Comparison of ENCODE assay signal across 15 mouse cellular contexts in the genomic region with DNA sequence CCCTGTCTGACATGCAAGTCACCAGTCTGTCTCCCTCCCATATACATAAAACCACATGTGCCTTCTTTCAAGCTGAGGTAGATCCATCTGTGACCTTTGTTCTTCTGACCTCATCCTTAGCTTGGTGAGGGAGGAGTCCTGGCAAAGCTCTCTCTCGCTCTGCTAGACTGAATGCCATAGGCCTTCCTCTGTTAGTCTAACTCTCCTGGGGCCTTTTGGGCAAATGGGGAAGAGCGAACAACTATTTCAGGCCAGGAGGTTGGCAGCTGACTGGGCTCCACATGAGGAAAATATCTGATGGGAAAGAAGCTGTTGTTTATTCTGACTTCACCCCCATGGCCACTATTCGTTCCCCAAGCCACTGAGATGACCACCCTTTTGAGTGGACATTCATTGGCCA. TPM values are rescaled to one million over a fixed set of nuclear protein-coding genes. Genes with fewer than 3 reads are reported as not detected.
DNase-seq lines count a peak whose midpoint lies in the region; ATAC-seq and TF ChIP-seq lines count a peak whose summit lies in the region.
"Had no signal": no experiment of that assay in that cellular context is flagged by ENCODE, and none has a peak within 500 bp of the region (broad histone marks: within the 10 kb centered on the region; RNA-seq: fewer than 3 reads in every experiment).

No protein-coding gene starts in this region.

- H3K4me1 ChIP-seq in forebrain, embryonic 10.5 days = peaks cover 54% of the 10 kb centered on the region
- peaks cover 46% of the 10 kb centered on the region for H3K4me1 ChIP-seq in forebrain, embryonic 15.5 days
- no peaks in the 10 kb centered on the region for H3K4me1 ChIP-seq in midbrain, postnatal 0 days (ENCODE audit: insufficient read depth, low read length)
- H3K4me1 ChIP-seq in midbrain, embryonic 11.5 days (ENCODE audit: control insufficient read depth, insufficient read depth, low read length) = no peaks in the 10 kb centered on the region; the same call in 1 of the 2 replicates

- no peak for ATAC-seq in forebrain, embryonic 15.5 days (replicated peaks)
- no peak for ATAC-seq in midbrain, postnatal 0 days (ENCODE audit: low FRiP score)
- ATAC-seq in inflammation-experienced regulatory T-cells, adult 6 months = no peak
- no peak for ATAC-seq in midbrain, embryonic 11.5 days (ENCODE audit: low FRiP score)
- ATAC-seq: forebrain, embryonic 14.5 days; Patski had no signal

- no peak for TF ChIP-seq CTCF in midbrain, postnatal 0 days (IDR thresholded peaks at IDR 0.05)

- no peak overlapping the region for H3K9ac ChIP-seq in forebrain, embryonic 15.5 days (replicated peaks)
- no peak overlapping the region for H3K9ac ChIP-seq in midbrain, postnatal 0 days (replicated peaks; ENCODE audit: low read length, poor library complexity, severe bottlenecking)
- no peak overlapping the region for H3K9ac ChIP-seq in midbrain, embryonic 11.5 days (ENCODE audit: low read length)
- H3K9ac ChIP-seq: limb, embryonic 13.5 days had no signal

- H3K4me2 ChIP-seq in forebrain, embryonic 15.5 days (replicated peaks) = no peak overlapping the region
- H3K4me2 ChIP-seq in midbrain, postnatal 0 days (ENCODE audit: low read depth, low read length, poor library complexity, severe bottlenecking) = no peak overlapping the region
- no peak overlapping the region for H3K4me2 ChIP-seq in midbrain, embryonic 11.5 days
- H3K4me2 ChIP-seq: limb, embryonic 13.5 days had no signal

- H3K9me3 ChIP-seq in forebrain, embryonic 10.5 days = no peaks in the 10 kb centered on the region
- H3K9me3 ChIP-seq in forebrain, embryonic 15.5 days = no peaks in the 10 kb centered on the region
- no peaks in the 10 kb centered on the region for H3K9me3 ChIP-seq in midbrain, postnatal 0 days (ENCODE audit: low read length)
- no peaks in the 10 kb centered on the region for H3K9me3 ChIP-seq in midbrain, embryonic 11.5 days (ENCODE audit: control insufficient read depth, low read length)
- H3K9me3 ChIP-seq: limb, embryonic 13.5 days; megakaryocyte, embryonic 14.5 days had no signal

- 63% methylated on average over 3 of the region's 3 CpGs for WGBS in forebrain, embryonic 10.5 days
- WGBS in forebrain, embryonic 15.5 days = 84% methylated on average over 3 of the region's 3 CpGs
- WGBS in midbrain, postnatal 0 days = 83% methylated on average over 3 of the region's 3 CpGs
- WGBS in midbrain, embryonic 11.5 days = 79% methylated on average over 3 of the region's 3 CpGs

- no peaks in the 10 kb centered on the region for H3K36me3 ChIP-seq in forebrain, embryonic 10.5 days (replicated peaks)
- H3K36me3 ChIP-seq in forebrain, embryonic 15.5 days = peaks cover 10% of the 10 kb centered on the region
- no peaks in the 10 kb centered on the region for H3K36me3 ChIP-seq in midbrain, postnatal 0 days (ENCODE audit: insufficient read depth, low read length)
- H3K36me3 ChIP-seq in midbrain, embryonic 11.5 days (ENCODE audit: control insufficient read depth, insufficient read depth, low read length) = no peaks in the 10 kb centered on the region
- H3K36me3 ChIP-seq: limb, embryonic 13.5 days had no signal

- H3K4me3 ChIP-seq in forebrain, embryonic 10.5 days = no peak overlapping the region
- no peak overlapping the region for H3K4me3 ChIP-seq in forebrain, embryonic 15.5 days
- H3K4me3 ChIP-seq in midbrain, postnatal 0 days (ENCODE audit: low read depth, low read length) = no peak overlapping the region
- H3K4me3 ChIP-seq in midbrain, embryonic 11.5 days (ENCODE audit: low read depth, low read length) = no peak overlapping the region
- H3K4me3 ChIP-seq: limb, embryonic 13.5 days; megakaryocyte, embryonic 14.5 days had no signal

- no peak for DNase-seq in forebrain, embryonic 10.5 days (ENCODE audit: extremely low spot score, low spot score)
- peak; percentile 62 for DNase-seq in 3134 (ENCODE audit: extremely low read depth, insufficient read length, low spot score)
- DNase-seq in embryo, embryonic 9.5 days (ENCODE audit: extremely low spot score) = peak; percentile 39
- peak; percentile 65 for DNase-seq in kidney, postnatal 14 days
- no peak for DNase-seq in midbrain, postnatal 0 days (ENCODE audit: low spot score)
- no peak for DNase-seq in midbrain, embryonic 11.5 days (ENCODE audit: low spot score, missing footprints)
- DNase-seq: layer of hippocampus, adult 9-11 months; spleen, adult 18-20 months; thymus, postnatal 25 days had no signal

- no peaks in the 10 kb centered on the region for H3K27me3 ChIP-seq in forebrain, embryonic 10.5 days (ENCODE audit: poor library complexity, severe bottlenecking)
- H3K27me3 ChIP-seq in forebrain, embryonic 15.5 days = no peaks in the 10 kb centered on the region
- H3K27me3 ChIP-seq in midbrain, postnatal 0 days (ENCODE audit: insufficient read depth, low read length) = no peaks in the 10 kb centered on the region
- H3K27me3 ChIP-seq in midbrain, embryonic 11.5 days (ENCODE audit: control insufficient read depth, insufficient read depth, low read length) = no peaks in the 10 kb centered on the region
- H3K27me3 ChIP-seq: limb, embryonic 13.5 days; megakaryocyte, embryonic 14.5 days; Patski had no signal

- peak overlapping the region; percentile 56 for H3K27ac ChIP-seq in forebrain, embryonic 10.5 days
- H3K27ac ChIP-seq in forebrain, embryonic 15.5 days (replicated peaks) = no peak overlapping the region
- no peak overlapping the region for H3K27ac ChIP-seq in midbrain, postnatal 0 days (ENCODE audit: low read depth, low read length)
- no peak overlapping the region for H3K27ac ChIP-seq in midbrain, embryonic 11.5 days (ENCODE audit: low read depth, low read length)
- H3K27ac ChIP-seq: limb, embryonic 13.5 days had no signal

RNA-seq across cellular contexts. Expression of gene Plxna2, which starts 59.9 kb away (rescaled TPM):
- polyA plus RNA-seq in forebrain, embryonic 10.5 days (2016; fragmentation: Nextera tagmentation; extraction: Ambion mirVana) = 6.5 and 7.4 TPM in 2 replicates
- 72.1 and 78.3 TPM in 2 replicates for polyA plus RNA-seq in forebrain, embryonic 15.5 days (2015; fragmentation: Nextera tagmentation; extraction: Ambion mirVana)
- 43.6 and 44.3 TPM in 2 replicates for total RNA-seq in midbrain, postnatal 0 days (2014; rRNA removed)
- polyA plus RNA-seq in midbrain, postnatal 0 days (2015; fragmentation: Nextera tagmentation; extraction: Ambion mirVana) = 8.3 and 9.9 TPM in 2 replicates
- under 1 TPM in 1 of 3 experiments, not detected in 2; 0.15 TPM for polyA plus RNA-seq in inflammation-experienced regulatory T-cells, adult 6 months (2017; shearing (Covaris generic))
- polyA plus RNA-seq in midbrain, embryonic 11.5 days (2014; fragmentation: Nextera tagmentation; extraction: Ambion mirVana) = 10.6 and 10.7 TPM in 2 replicates

Comparison
In these comparisons a context has a peak if more than half of its experiments do, and no peak if none do; other contexts are left out.
1. DNase-seq: peak in 3134 (single experiment), embryo, embryonic 9.5 days (single experiment) and kidney, postnatal 14 days (single experiment); none in forebrain, embryonic 10.5 days (single experiment), midbrain, postnatal 0 days (single experiment) and midbrain, embryonic 11.5 days (single experiment).